Mouse (Mus musculus) CH12.LX (cell line): ENCODE results near the gene Syne4.

ENCODE experiments used
- BHLHE40 ChIP-seq: IDR thresholded peaks from 2 replicates; pipeline ENCODE4 v1.6.1; 2011; ENCODE audit warnings: mild to moderate bottlenecking, low read depth, low read length, improper control_type of control experiment
- EP300 ChIP-seq: IDR thresholded peaks from 2 replicates; pipeline ENCODE4 v1.6.1; 2011; ENCODE audit warnings: low read length, improper control_type of control experiment
- GABPA ChIP-seq: IDR thresholded peaks from 2 replicates; pipeline ENCODE4 v1.6.1; 2012; ENCODE audit warnings: low read depth, low read length, improper control_type of control experiment, inconsistent platforms; ENCODE audit not compliant: insufficient replicate concordance
- IRF4 ChIP-seq: IDR thresholded peaks from 2 replicates; pipeline ENCODE4 v1.6.1; 2014; ENCODE audit warnings: low read depth, mild to moderate bottlenecking, inconsistent platforms, low read length, improper control_type of control experiment
- MAX ChIP-seq: IDR thresholded peaks from 2 replicates; pipeline ENCODE4 v1.6.1; 2011; ENCODE audit warnings: low read length, improper control_type of control experiment
- POLR2A ChIP-seq: IDR thresholded peaks from 2 replicates; pipeline ENCODE4 v1.6.1; 2011; ENCODE audit warnings: low read depth, mild to moderate bottlenecking, improper control_type of control experiment, low read length
- ZC3H11A ChIP-seq: IDR thresholded peaks from 2 replicates; pipeline ENCODE4 v1.6.1; 2012; ENCODE audit warnings: low read depth, mild to moderate bottlenecking, inconsistent platforms, low read length, improper control_type of control experiment

- TF ChIP-seq ZC3H11A (no peak), EP300 (no peak), GABPA (no peak), BHLHE40 (no peak), POLR2A (no peak), IRF4 (no peak), MAX (no peak)
Measured at GRCm38 (mm10) chr7:30326427-30326826, 11.8 kb downstream of the Syne4 start.
